Mouse (Mus musculus) stomach, postnatal 0 days (tissue): Measurements from ENCODE around the gene Uqcc2. TPM values are rescaled to one million over a fixed set of nuclear protein-coding genes. Genes with fewer than 3 reads are reported as not detected.
A peak's percentile ranks its signal among the peaks of the same experiment; 100 is the strongest.

Source experiments
- ATAC-seq: fragments of 200-750 bp; cut with Nextera tagmentation; 2 replicates; pipeline ENCODE4 v1.8.0; 2017; ENCODE audit not compliant: low FRiP score, low TSS enrichment
- DNase-seq: peaks from one replicate; pipeline ENCODE4 v3.0.0-alpha.2; 2016; ENCODE audit warnings: low spot score
- H3K27ac ChIP-seq: fragments of 300-500 bp; sonication (generic); replicated peaks from 2 replicates; pipeline ENCODE4 v1.5.1; 2014; ENCODE audit warnings: mild to moderate bottlenecking, control low read depth
- H3K27me3 ChIP-seq: fragments of 300-500 bp; sonication (generic); 2 replicates; pipeline ENCODE4 v1.6.1; 2014; ENCODE audit warnings: low read length; ENCODE audit not compliant: control insufficient read depth, insufficient read depth
- H3K36me3 ChIP-seq: fragments of 300-500 bp; sonication (generic); 2 replicates; pipeline ENCODE4 v1.6.1; 2014; ENCODE audit warnings: low read length, mixed read lengths; ENCODE audit not compliant: control insufficient read depth, insufficient read depth
- H3K4me1 ChIP-seq: fragments of 300-500 bp; sonication (generic); replicated peaks from 2 replicates; pipeline ENCODE4 v1.6.1; 2014; ENCODE audit warnings: antibody characterized with exemption; ENCODE audit not compliant: control insufficient read depth, insufficient read depth
- H3K4me2 ChIP-seq: fragments of 300-500 bp; sonication (generic); replicated peaks from 2 replicates; pipeline ENCODE4 v1.6.1; 2014; ENCODE audit warnings: low read depth, mild to moderate bottlenecking, control low read depth, moderate library complexity
- H3K4me3 ChIP-seq: fragments of 300-500 bp; sonication (generic); 2 replicates; pipeline ENCODE4 v1.5.1; 2014; ENCODE audit warnings: low read depth, low read length, control low read depth
- H3K9ac ChIP-seq: fragments of 300-500 bp; sonication (generic); 2 replicates; pipeline ENCODE4 v1.6.1; 2014; ENCODE audit warnings: mild to moderate bottlenecking, low read length, control low read depth, mixed read lengths
- H3K9me3 ChIP-seq: fragments of 300-500 bp; sonication (generic); 2 replicates; pipeline ENCODE4 v1.6.1; 2016; ENCODE audit warnings: low read length; ENCODE audit not compliant: control insufficient read depth
- CTCF ChIP-seq: IDR thresholded peaks from 2 replicates; pipeline ENCODE4 v1.5.1; 2016; ENCODE audit warnings: antibody characterized with exemption, low read depth, mild to moderate bottlenecking, moderate library complexity
- EP300 ChIP-seq: optimal IDR thresholded peaks from 2 replicates; pipeline ENCODE3; 2016; ENCODE audit warnings: antibody characterized with exemption
- WGBS: fragments of 180-500 bp; shearing (Covaris S2); extraction: QIAGEN DNeasy Blood & Tissue Kit; methylation state at CpG from one replicate; pipeline ENCODE4 v1.1.7; 2014; 5-methylcytosine and 5-hydroxymethylcytosine counted together
- polyA plus RNA-seq: library from polyadenylated mRNA; unstranded; fragments of >200 nt; fragmentation: Nextera tagmentation; extraction: Ambion mirVana; gene quantifications from 2 replicates; pipeline ENCODE4 v1.2.1, GENCODE M21; 2015

The Uqcc2 gene
- polyA plus RNA-seq, 1 experiment from 2014 or later, result 250 TPM

GRCm38 (mm10) chr17:27152976-27153723, 19.4 kb upstream of the Uqcc2 start:
- Histone ChIP-seq H3K4me2 (no peak overlapping the region), H3K36me3 (no peaks in the 10 kb centered on the region), H3K4me3 (no peak overlapping the region), H3K4me1 (peaks cover 9% of the 10 kb centered on the region), H3K9ac (0 out of 2 replicates have a peak overlapping the region, but pooled peaks have one; percentile 18), H3K9me3 (no peaks in the 10 kb centered on the region), H3K27ac (peak overlapping the region; percentile 90), H3K27me3 (no peaks in the 10 kb centered on the region)
- 40% methylated on average over 8 of the region's 8 CpGs for WGBS
- peak; percentile 88 for ATAC-seq
- peak; percentile 70 for DNase-seq
- peak; percentile 95 for TF ChIP-seq EP300
- TF ChIP-seq CTCF, result no peak

- TF ChIP-seq CTCF (peak; percentile 72), EP300 (no peak)
- no peaks in the 10 kb centered on the region for H3K27me3 ChIP-seq
- no peak overlapping the region for H3K4me3 ChIP-seq
- peaks cover 9% of the 10 kb centered on the region for H3K4me1 ChIP-seq
- no peak overlapping the region for H3K9ac ChIP-seq
- no peaks in the 10 kb centered on the region for H3K9me3 ChIP-seq
- WGBS, result 73% methylated on average over 8 of the region's 8 CpGs
- no peaks in the 10 kb centered on the region for H3K36me3 ChIP-seq
- DNase-seq, result peak; percentile 62
- H3K27ac ChIP-seq, result no peak overlapping the region
- ATAC-seq, result no peak
- no peak overlapping the region for H3K4me2 ChIP-seq
These were observed 17.7 kb upstream of the Uqcc2 start for GRCm38 (mm10) chr17:27151411-27151810.

GRCm38 (mm10) chr17:27150871-27151270, 17.2 kb upstream of the Uqcc2 start:
- 60% methylated on average over 7 of the region's 7 CpGs for WGBS
- Histone ChIP-seq H3K9ac (no peak overlapping the region), H3K4me3 (no peak overlapping the region), H3K9me3 (no peaks in the 10 kb centered on the region), H3K27me3 (no peaks in the 10 kb centered on the region), H3K4me1 (peaks cover 9% of the 10 kb centered on the region), H3K36me3 (no peaks in the 10 kb centered on the region), H3K27ac (no peak overlapping the region), H3K4me2 (no peak overlapping the region)
- no peak for DNase-seq
- no peak for TF ChIP-seq EP300
- no peak for TF ChIP-seq CTCF
- ATAC-seq, result no peak

- Histone ChIP-seq H3K27ac (no peak overlapping the region), H3K36me3 (no peaks in the 10 kb centered on the region), H3K9ac (no peak overlapping the region), H3K27me3 (no peaks in the 10 kb centered on the region), H3K9me3 (no peaks in the 10 kb centered on the region), H3K4me1 (no peaks in the 10 kb centered on the region), H3K4me2 (no peak overlapping the region), H3K4me3 (no peak overlapping the region)
- no peak for DNase-seq
- WGBS, result 7% methylated on average over 8 of the region's 8 CpGs
- no peak for ATAC-seq
- TF ChIP-seq EP300, result no peak
- TF ChIP-seq CTCF, result no peak
These were observed 12.7 kb upstream of the Uqcc2 start for GRCm38 (mm10) chr17:27146323-27146923.

GRCm38 (mm10) chr17:27144152-27144551, 10.4 kb upstream of the Uqcc2 start:
- 69% methylated on average over 4 of the region's 4 CpGs for WGBS
- Histone ChIP-seq H3K9ac (no peak overlapping the region), H3K36me3 (no peaks in the 10 kb centered on the region), H3K9me3 (no peaks in the 10 kb centered on the region), H3K27me3 (no peaks in the 10 kb centered on the region), H3K4me1 (no peaks in the 10 kb centered on the region), H3K27ac (no peak overlapping the region), H3K4me3 (no peak overlapping the region), H3K4me2 (no peak overlapping the region)
- TF ChIP-seq CTCF, result no peak
- no peak for TF ChIP-seq EP300
- ATAC-seq (no peak), DNase-seq (no peak)

GRCm38 (mm10) chr17:27141971-27142450, 8.3 kb upstream of the Uqcc2 start:
- WGBS, result 16% methylated on average over 9 of the region's 10 CpGs
- TF ChIP-seq EP300 (no peak), CTCF (no peak)
- H3K4me1 ChIP-seq, result no peaks in the 10 kb centered on the region
- no peaks in the 10 kb centered on the region for H3K9me3 ChIP-seq
- peak; percentile 65 for DNase-seq
- H3K4me2 ChIP-seq, result 0 out of 2 replicates have a peak overlapping the region, but pooled peaks have one; percentile 20
- peak overlapping the region; percentile 81 for H3K27ac ChIP-seq
- H3K27me3 ChIP-seq, result no peaks in the 10 kb centered on the region
- no peaks in the 10 kb centered on the region for H3K36me3 ChIP-seq
- no peak overlapping the region for H3K4me3 ChIP-seq
- ATAC-seq, result peak; percentile 79
- H3K9ac ChIP-seq, result 0 out of 2 replicates have a peak overlapping the region, but pooled peaks have one; percentile 38
